Mouse (Mus musculus) forebrain, embryonic 16.5 days (tissue): ENCODE data around the gene Banp. TPM values are rescaled to one million over a fixed set of nuclear protein-coding genes. Genes with fewer than 3 reads are reported as not detected.

Experiments
- microRNA-seq: library from miRNA; unstranded; fragments of <30 nt; microRNA quantifications from one replicate; pipeline ENCODE4, GENCODE M21; 2017
- polyA plus RNA-seq: library from polyadenylated mRNA; unstranded; fragments of >200 nt; fragmentation: Nextera tagmentation; extraction: Ambion mirVana; gene quantifications from 2 replicates; pipeline ENCODE4 v1.2.1, GENCODE M21; 2015

Gene Banp
- polyA plus RNA-seq, 1 experiment from 2014 or later: 68.4 TPM

Small RNAs within 50 kb of the gene (microRNA-seq; reads per million reads assigned to microRNA genes)
- gene Mir7237: not detected

Other genes with a start within 250 kb of the Banp start
- 93.4 and 95.3 TPM in 2 replicates for gene Jph3, start 220.1 kb upstream of the Banp start, polyA plus RNA-seq
- gene Klhdc4, start 120.2 kb upstream of the Banp start, polyA plus RNA-seq: 45.8 and 51.5 TPM in 2 replicates
- 44.1 and 47.5 TPM in 2 replicates for gene Slc7a5, start 42.1 kb upstream of the Banp start, polyA plus RNA-seq
- 0.50 and 0.72 TPM in 2 replicates for gene Car5a, start 4.8 kb upstream of the Banp start, polyA plus RNA-seq